Comparison of ENCODE assay signal across 8 mouse cellular contexts in genomic region chr5:137293839-137294743, GRCm38 (mm10). TPM values are rescaled to one million over a fixed set of nuclear protein-coding genes. Genes with fewer than 3 reads are reported as not detected.
A peak's percentile ranks its signal among the peaks of the same experiment; 100 is the strongest.
DNase-seq lines count a peak whose midpoint lies in the region; ATAC-seq and TF ChIP-seq lines count a peak whose summit lies in the region.

Gene Ufsp1 (plus strand): TSS chr5:137294629.

- peak; percentile 95 for DNase-seq in A20 (ENCODE audit: low read depth, low spot score)
- DNase-seq in heart, adult 9 months (ENCODE audit: low spot score in 2 of 2) = peak; percentile 94 to 96
- peak; percentile 80 to 86 for DNase-seq in monocyte, adult 2 months (ENCODE audit: low read depth in 1 of 2, low spot score in 2 of 2)
- peak; percentile 94 to 95 for DNase-seq in spleen, postnatal 36 days (ENCODE audit: low spot score in 2 of 2)

- ATAC-seq in kidney, embryonic 14.5 days (ENCODE audit: low FRiP score, low TSS enrichment) = peak; percentile 94
- peak; percentile 91 for ATAC-seq in limb, embryonic 15.5 days (ENCODE audit: insufficient number of reproducible peaks, low FRiP score, low TSS enrichment, low read depth)

- WGBS in kidney, embryonic 14.5 days = under 1% methylated on average over 52 of the region's 52 CpGs
- under 1% methylated on average over 52 of the region's 52 CpGs for WGBS in limb, embryonic 15.5 days

- peak within 1 kb of the TSS; percentile 99 for H3K4me2 ChIP-seq in kidney, embryonic 14.5 days (replicated peaks; ENCODE audit: low read depth, low read length)
- peak within 1 kb of the TSS; percentile 96 for H3K4me2 ChIP-seq in limb, embryonic 15.5 days

- peak within 1 kb of the TSS; percentile 78 for H3K9ac ChIP-seq in kidney, embryonic 14.5 days (ENCODE audit: low read depth, low read length)
- peak within 1 kb of the TSS; percentile 60 for H3K9ac ChIP-seq in limb, embryonic 15.5 days

- H3K4me3 ChIP-seq in bone marrow macrophage, adult 2 months (ENCODE audit: insufficient read depth, low read length) = peak within 1 kb of the TSS; percentile 70
- peak within 1 kb of the TSS; percentile 71 for H3K4me3 ChIP-seq in embryonic fibroblast, embryonic 13.5 days (ENCODE audit: insufficient read depth, low read length)
- peak within 1 kb of the TSS; percentile 62 for H3K4me3 ChIP-seq in kidney, embryonic 14.5 days (ENCODE audit: low read length)
- H3K4me3 ChIP-seq in limb, embryonic 15.5 days = peak within 1 kb of the TSS; percentile 54

- peaks cover 28% of the 10 kb centered on the region for H3K27me3 ChIP-seq in kidney, embryonic 14.5 days (ENCODE audit: control insufficient read depth, insufficient read depth, low read length)
- H3K27me3 ChIP-seq in limb, embryonic 15.5 days = peaks cover 35% of the 10 kb centered on the region

- peak within 1 kb of the TSS; percentile 74 for H3K27ac ChIP-seq in bone marrow macrophage, adult 2 months (ENCODE audit: insufficient read depth, low read depth, low read length)
- peak within 1 kb of the TSS; percentile 61 for H3K27ac ChIP-seq in embryonic fibroblast, embryonic 13.5 days (ENCODE audit: insufficient read depth, low read length)
- H3K27ac ChIP-seq in kidney, embryonic 14.5 days (ENCODE audit: low read depth, low read length) = peak within 1 kb of the TSS; percentile 96
- H3K27ac ChIP-seq in limb, embryonic 15.5 days = peak within 1 kb of the TSS; percentile 94

- peaks cover 2% of the 10 kb centered on the region; the same call in 1 of the 2 replicates for H3K4me1 ChIP-seq in bone marrow macrophage, adult 2 months (ENCODE audit: control insufficient read depth, insufficient read depth, low read length)
- H3K4me1 ChIP-seq in embryonic fibroblast, embryonic 13.5 days (ENCODE audit: control insufficient read depth, insufficient read depth, low read length) = no peaks in the 10 kb centered on the region
- H3K4me1 ChIP-seq in kidney, embryonic 14.5 days (ENCODE audit: control insufficient read depth, insufficient read depth, low read length) = peaks cover 11% of the 10 kb centered on the region; the same call in 1 of the 2 replicates
- peaks cover 29% of the 10 kb centered on the region for H3K4me1 ChIP-seq in limb, embryonic 15.5 days

- no peak for TF ChIP-seq CTCF in bone marrow macrophage, adult 2 months (IDR thresholded peaks at IDR 0.05; ENCODE audit: low read depth, low read length)
- TF ChIP-seq CTCF in embryonic fibroblast, embryonic 13.5 days (IDR thresholded peaks at IDR 0.05; ENCODE audit: borderline replicate concordance, insufficient read depth, low read length) = no peak

- peak; percentile 73; the same call in 1 of the 2 replicates for TF ChIP-seq POLR2A in bone marrow macrophage, adult 2 months (IDR thresholded peaks at IDR 0.05; ENCODE audit: borderline replicate concordance, low read depth, low read length)
- peak; percentile 79 for TF ChIP-seq POLR2A in embryonic fibroblast, embryonic 13.5 days (IDR thresholded peaks at IDR 0.05; ENCODE audit: low read depth, low read length)

- H3K36me3 ChIP-seq in kidney, embryonic 14.5 days (ENCODE audit: control insufficient read depth, insufficient read depth, low read length) = peaks cover 43% of the 10 kb centered on the region
- peaks cover 44% of the 10 kb centered on the region for H3K36me3 ChIP-seq in limb, embryonic 15.5 days

- H3K9me3 ChIP-seq in kidney, embryonic 14.5 days (ENCODE audit: control insufficient read depth, low read length) = no peaks in the 10 kb centered on the region
- H3K9me3 ChIP-seq in limb, embryonic 15.5 days = no peaks in the 10 kb centered on the region

RNA-seq across cellular contexts. Expression of gene Ufsp1, which starts in this region (rescaled TPM):
- 0.79 and 1.8 TPM in 2 replicates for polyA plus RNA-seq in bone marrow macrophage, adult 2 months (2012; ENCODE audit: insufficient read depth, insufficient read length, missing spikeins)
- 4.4 and 7.7 TPM in 2 replicates for polyA plus RNA-seq in embryonic fibroblast, embryonic 13.5 days (2011; ENCODE audit: insufficient read length, low read depth, missing spikeins)
- 6.2 and 6.4 TPM in 2 replicates for polyA plus RNA-seq in kidney, embryonic 14.5 days (2014; fragmentation: Nextera tagmentation; extraction: Ambion mirVana)
- 6.7 and 11.3 TPM in 2 replicates for polyA plus RNA-seq in limb, embryonic 15.5 days (2015; fragmentation: Nextera tagmentation; extraction: Ambion mirVana)

Comparison
In these comparisons a context has a peak if more than half of its experiments do, and no peak if none do; other contexts are left out.
1. Peak in every context shown above with its lines: DNase-seq, ATAC-seq, H3K4me3 ChIP-seq and H3K27ac ChIP-seq.